Mouse (Mus musculus) liver, embryonic 14.5 days (tissue): ENCODE data around the gene Bcl7b.

Source experiments
- CTCF ChIP-seq: IDR thresholded peaks from 2 replicates; pipeline ENCODE4 v1.5.1; 2016; ENCODE audit warnings: antibody characterized with exemption, low read depth, control low read depth
- EP300 ChIP-seq: IDR thresholded peaks from 2 replicates; pipeline ENCODE4 v1.6.1; 2016; ENCODE audit warnings: antibody characterized with exemption, low read depth

DNA sequence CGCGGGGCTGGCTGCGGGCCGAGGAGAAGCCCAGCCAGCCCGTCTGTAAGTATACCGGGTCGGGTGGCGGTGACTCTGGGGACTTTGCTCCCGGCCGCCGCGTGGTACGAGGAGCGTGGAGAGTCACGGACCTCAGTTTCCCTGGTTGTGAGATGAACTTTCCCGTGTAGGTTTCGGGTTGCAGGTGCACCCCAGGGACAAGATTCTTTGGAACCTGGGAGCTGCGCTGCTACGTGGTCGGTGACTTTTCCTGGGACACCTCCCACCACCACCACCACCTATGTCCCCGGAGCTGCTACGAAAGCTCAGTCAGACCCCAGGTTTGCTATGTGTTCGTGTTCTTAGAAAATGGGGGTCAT lies 18.3 kb upstream of the Bcl7b start:
- TF ChIP-seq EP300 (no peak), CTCF (no peak)
